8 mouse cellular contexts compared by ENCODE assay signal in the genomic region with DNA sequence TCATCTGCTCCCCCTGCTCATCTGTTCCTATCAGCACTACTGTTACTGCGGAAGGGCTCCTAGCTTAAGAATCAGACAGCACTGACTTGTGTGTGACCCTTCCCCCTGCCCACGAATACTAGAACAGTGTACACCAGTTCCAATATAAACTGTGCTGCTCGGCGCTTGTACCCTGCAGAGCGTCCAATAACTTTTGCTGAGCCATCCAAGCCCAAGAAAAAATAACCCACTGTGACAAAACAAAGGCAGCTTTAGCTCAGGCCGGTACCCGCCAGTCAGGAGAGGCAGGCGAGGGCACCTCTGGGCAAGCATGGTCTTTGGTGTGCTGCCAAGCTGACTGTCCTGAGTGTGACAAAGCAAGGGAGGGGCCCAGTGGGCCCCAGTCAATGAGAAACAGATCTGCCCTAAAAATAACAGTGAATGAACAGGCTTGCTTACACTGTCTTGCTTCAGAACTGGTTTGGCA.
DNase-seq lines count a peak whose midpoint lies in the region; ATAC-seq and TF ChIP-seq lines count a peak whose summit lies in the region.

No protein-coding gene starts in this region.

- whole genome bisulfite sequencing in lung, embryonic 14.5 days = 56% methylated on average over 8 of the region's 8 CpGs
- WGBS in lung, adult 2 months = 39% methylated on average over 8 of the region's 8 CpGs
- 34% methylated on average over 8 of the region's 8 CpGs for WGBS in neural tube, embryonic 13.5 days

- no peak overlapping the region for H3K4me3 ChIP-seq in lung, embryonic 14.5 days (ENCODE audit: low read depth, low read length)
- H3K4me3 ChIP-seq in lung, adult 2 months (replicated peaks; ENCODE audit: extremely low read depth, low read depth, low read length) = no peak overlapping the region
- no peak overlapping the region for H3K4me3 ChIP-seq in neural tube, embryonic 13.5 days

- TF ChIP-seq CTCF in lung, embryonic 14.5 days (IDR thresholded peaks at IDR 0.05; ENCODE audit: low read depth) = no peak
- no peak for TF ChIP-seq CTCF in lung, adult 2 months (IDR thresholded peaks at IDR 0.05; ENCODE audit: insufficient read depth, low read length)

- H3K27ac ChIP-seq in lung, embryonic 14.5 days (ENCODE audit: low read depth) = no peak overlapping the region
- no peak overlapping the region for H3K27ac ChIP-seq in neural tube, embryonic 13.5 days (replicated peaks)

- no peak for TF ChIP-seq POLR2A in lung, adult 2 months (IDR thresholded peaks at IDR 0.05; ENCODE audit: borderline replicate concordance, extremely low read depth, low read depth, low read length)

- peak; percentile 19 for DNase-seq in lung, embryonic 14.5 days
- no peak for DNase-seq in lung, adult 2 months
- DNase-seq in brain, adult 2 months (ENCODE audit: low read depth, low spot score) = peak; percentile 72
- peak; percentile 64 for DNase-seq in heart, adult 8-10 months (ENCODE audit: low spot score)
- peak; percentile 65 to 82 for DNase-seq in kidney, postnatal 25 days
- no peak for DNase-seq in spleen, postnatal 14 days (ENCODE audit: low spot score in 2 of 2)

- no peak overlapping the region for H3K9ac ChIP-seq in lung, embryonic 14.5 days
- H3K9ac ChIP-seq in neural tube, embryonic 13.5 days = no peak overlapping the region

- no peaks in the 10 kb centered on the region for H3K9me3 ChIP-seq in lung, embryonic 14.5 days (ENCODE audit: low read depth, low read length)
- H3K9me3 ChIP-seq in neural tube, embryonic 13.5 days = no peaks in the 10 kb centered on the region

- no peaks in the 10 kb centered on the region for H3K4me1 ChIP-seq in lung, embryonic 14.5 days (ENCODE audit: insufficient read depth)
- H3K4me1 ChIP-seq in lung, adult 2 months (ENCODE audit: control insufficient read depth, insufficient read depth, low read length) = no peaks in the 10 kb centered on the region
- peaks cover 10% of the 10 kb centered on the region; the same call in 1 of the 2 replicates for H3K4me1 ChIP-seq in neural tube, embryonic 13.5 days (replicated peaks)

- no peaks in the 10 kb centered on the region for H3K36me3 ChIP-seq in lung, embryonic 14.5 days (ENCODE audit: insufficient read depth)
- no peaks in the 10 kb centered on the region for H3K36me3 ChIP-seq in neural tube, embryonic 13.5 days

- no peak overlapping the region for H3K4me2 ChIP-seq in lung, embryonic 14.5 days
- H3K4me2 ChIP-seq in neural tube, embryonic 13.5 days = no peak overlapping the region

- ATAC-seq in lung, embryonic 14.5 days (ENCODE audit: insufficient read depth) = peak; percentile 63
- ATAC-seq in neural tube, embryonic 13.5 days (ENCODE audit: low read depth) = peak; percentile 77
- no peak for ATAC-seq in monocyte, adult 5-6 weeks (replicated peaks; ENCODE audit: insufficient number of reproducible peaks, low FRiP score, low TSS enrichment, poor library complexity, severe bottlenecking)

- H3K27me3 ChIP-seq in lung, embryonic 14.5 days (ENCODE audit: insufficient read depth, low read length) = no peaks in the 10 kb centered on the region
- no peaks in the 10 kb centered on the region for H3K27me3 ChIP-seq in neural tube, embryonic 13.5 days

Comparison
In these comparisons a context has a peak if more than half of its experiments do, and no peak if none do; other contexts are left out.
1. DNase-seq: peak in lung, embryonic 14.5 days (single experiment), brain, adult 2 months (single experiment), heart, adult 8-10 months (single experiment) and kidney, postnatal 25 days (2 of 2); none in lung, adult 2 months (single experiment) and spleen, postnatal 14 days (0 of 2).